Mouse (Mus musculus): ENCODE data around the gene Nol3. TPM values are rescaled to one million over a fixed set of nuclear protein-coding genes. Genes with fewer than 3 reads are reported as not detected.
A peak's percentile ranks its signal among the peaks of the same experiment; 100 is the strongest.

Nol3 gene
- total and polyA plus RNA-seq, 3 experiments = 17.3 to 23.0 (median 19.7) TPM

DNA sequence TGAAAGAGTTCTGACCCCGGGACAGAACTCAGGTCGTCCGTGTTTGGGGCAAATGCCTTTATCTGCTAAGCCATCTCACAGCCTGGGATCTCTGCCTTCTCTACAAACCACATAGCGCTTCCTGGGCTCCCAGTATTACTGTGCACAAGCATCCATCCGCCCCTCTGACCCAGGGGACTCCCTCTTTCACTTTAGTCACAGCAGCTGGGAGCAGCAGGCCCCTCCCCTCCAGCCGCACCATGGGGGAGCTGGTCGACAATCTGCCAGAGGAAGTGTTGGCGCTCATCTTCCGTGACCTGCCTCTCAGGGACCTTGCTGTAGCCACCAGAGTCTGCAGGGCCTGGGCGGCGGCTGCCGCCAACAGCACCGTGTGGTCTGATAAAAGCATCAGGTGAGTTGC is 9.2 kb upstream of the Nol3 start:
- intact Hi-C loops (cut with DNase I) = loop anchor here (10.0 kb wide), 1 partner anchor 612 kb away; no protein-coding TSS in a partner anchor
- DNase-seq = peak; percentile 16 to 34

DNA sequence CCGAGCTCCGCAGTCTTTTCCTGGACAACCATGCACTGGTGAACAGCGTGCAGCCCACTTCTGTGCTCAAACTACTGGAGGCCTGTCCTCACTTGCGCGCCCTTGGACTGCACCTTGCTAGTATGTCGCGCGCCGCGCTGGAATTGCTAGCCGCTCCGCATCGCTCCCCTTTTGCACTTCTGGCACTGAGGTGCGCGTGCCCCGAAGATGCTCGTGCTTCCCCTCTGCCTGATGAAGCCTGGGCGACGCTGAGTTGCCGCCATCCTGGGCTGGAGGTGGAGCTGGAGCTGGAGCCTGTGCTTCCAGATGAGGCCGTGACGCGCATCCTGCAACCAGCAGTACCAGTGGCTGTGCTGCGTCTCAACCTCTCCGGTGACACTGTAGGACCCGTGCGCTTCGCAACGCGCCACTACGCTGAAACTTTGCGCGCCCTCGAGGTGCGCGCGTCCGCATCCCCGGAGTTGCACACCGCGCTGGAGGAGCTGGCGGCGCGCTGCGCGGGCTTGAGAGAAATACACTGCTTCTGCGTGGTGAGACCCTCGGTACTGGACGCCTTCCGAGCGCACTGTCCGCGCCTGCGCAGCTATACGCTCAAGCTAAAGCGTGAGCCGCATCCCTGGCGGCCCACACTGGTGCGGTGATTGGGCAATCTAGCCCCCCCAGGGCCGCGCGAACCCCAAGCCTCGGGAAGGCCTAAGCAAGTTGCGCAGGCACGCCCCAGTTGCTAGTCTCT is 7.4 kb upstream of the Nol3 start:
- Histone ChIP-seq H3K4me3 (peak overlapping the region; percentile 45), H3K4me1 (ENCODE audit: control insufficient read depth, insufficient read depth, low read length) (peaks cover 3% of the 10 kb centered on the region), H3K9ac (ENCODE audit: low read depth, low read length) (peak overlapping the region; percentile 86), H3K27me3 (ENCODE audit: control insufficient read depth, insufficient read depth, low read length) (no peaks in the 10 kb centered on the region), H3K36me3 (ENCODE audit: control insufficient read depth, insufficient read depth, low read length) (no peaks in the 10 kb centered on the region), H3K27ac (peak overlapping the region; percentile 75), H3K79me2 (replicated peaks; ENCODE audit: control insufficient read depth, insufficient read depth, low read length) (no peaks in the 10 kb centered on the region)
- intact Hi-C loops (cut with DNase I) = loop anchor here (10.0 kb wide), 1 partner anchor 614 kb away; no protein-coding TSS in a partner anchor
- WGBS = 26% methylated on average over 65 of the region's 65 CpGs
- DNase-seq = peak; percentile 27 to 41
- no peak for TF ChIP-seq EP300 (IDR thresholded peaks at IDR 0.05; ENCODE audit: insufficient read depth, low read depth, low read length)
- TF ChIP-seq POLR2A (IDR thresholded peaks at IDR 0.05; ENCODE audit: insufficient read depth, low read depth, low read length) = no peak
- TF ChIP-seq CTCF (IDR thresholded peaks at IDR 0.05) = no peak

More for the DNA sequence above, 9.2 kb upstream of the Nol3 start:
- H3K79me2 ChIP-seq (replicated peaks; ENCODE audit: control insufficient read depth, insufficient read depth, low read length) = no peaks in the 10 kb centered on the region
- H3K27me3 ChIP-seq (ENCODE audit: control insufficient read depth, insufficient read depth, low read length) = no peaks in the 10 kb centered on the region
- no peak overlapping the region for H3K9ac ChIP-seq (ENCODE audit: low read depth, low read length)
- no peaks in the 10 kb centered on the region for H3K36me3 ChIP-seq (ENCODE audit: control insufficient read depth, insufficient read depth, low read length)
- TF ChIP-seq EP300 (IDR thresholded peaks at IDR 0.05; ENCODE audit: insufficient read depth, low read depth, low read length) (no peak), CTCF (IDR thresholded peaks at IDR 0.05) (no peak), POLR2A (IDR thresholded peaks at IDR 0.05; ENCODE audit: insufficient read depth, low read depth, low read length) (no peak)
- H3K4me1 ChIP-seq (ENCODE audit: control insufficient read depth, insufficient read depth, low read length) = peaks cover 3% of the 10 kb centered on the region
- H3K27ac ChIP-seq = no peak overlapping the region
- 78% methylated on average over 13 of the region's 13 CpGs for WGBS
- no peak overlapping the region for H3K4me3 ChIP-seq

DNA sequence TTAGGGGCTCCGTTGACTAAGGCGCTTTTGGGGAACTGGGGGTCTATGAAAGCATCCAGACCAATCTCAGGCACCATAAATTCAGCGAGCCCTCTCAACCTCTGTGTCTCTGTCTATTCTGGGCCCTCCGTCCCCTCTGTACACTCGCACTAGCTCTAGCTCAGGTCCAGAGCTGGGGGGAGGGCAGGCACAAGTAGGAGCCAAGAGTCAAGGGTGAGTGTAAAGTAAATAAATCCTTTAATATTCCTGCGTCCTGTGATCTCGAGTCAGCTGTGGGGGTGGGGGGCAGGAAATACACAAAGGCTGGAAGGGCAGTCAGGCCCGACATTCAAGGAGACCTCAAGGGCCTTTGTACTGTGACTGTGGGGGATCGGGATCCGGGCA is 6.9 kb upstream of the Nol3 start:
- H3K36me3 ChIP-seq (ENCODE audit: control insufficient read depth, insufficient read depth, low read length) = no peaks in the 10 kb centered on the region
- H3K27me3 ChIP-seq (ENCODE audit: control insufficient read depth, insufficient read depth, low read length) = no peaks in the 10 kb centered on the region
- peaks cover 3% of the 10 kb centered on the region for H3K4me1 ChIP-seq (ENCODE audit: control insufficient read depth, insufficient read depth, low read length)
- intact Hi-C loops (cut with DNase I) = loop anchor here (10.0 kb wide), 1 partner anchor 614 kb away; no protein-coding TSS in a partner anchor
- no peak for DNase-seq
- no peaks in the 10 kb centered on the region for H3K79me2 ChIP-seq (replicated peaks; ENCODE audit: control insufficient read depth, insufficient read depth, low read length)
- H3K4me3 ChIP-seq = peak overlapping the region; percentile 45
- no peak for TF ChIP-seq POLR2A (IDR thresholded peaks at IDR 0.05; ENCODE audit: insufficient read depth, low read depth, low read length)
- TF ChIP-seq EP300 (IDR thresholded peaks at IDR 0.05; ENCODE audit: insufficient read depth, low read depth, low read length) = 0 out of 2 replicates have a peak, but pooled peaks have one; percentile 33
- WGBS = 12% methylated on average over 10 of the region's 10 CpGs
- peak overlapping the region; percentile 75 for H3K27ac ChIP-seq
- H3K9ac ChIP-seq (ENCODE audit: low read depth, low read length) = peak overlapping the region; percentile 86

DNA sequence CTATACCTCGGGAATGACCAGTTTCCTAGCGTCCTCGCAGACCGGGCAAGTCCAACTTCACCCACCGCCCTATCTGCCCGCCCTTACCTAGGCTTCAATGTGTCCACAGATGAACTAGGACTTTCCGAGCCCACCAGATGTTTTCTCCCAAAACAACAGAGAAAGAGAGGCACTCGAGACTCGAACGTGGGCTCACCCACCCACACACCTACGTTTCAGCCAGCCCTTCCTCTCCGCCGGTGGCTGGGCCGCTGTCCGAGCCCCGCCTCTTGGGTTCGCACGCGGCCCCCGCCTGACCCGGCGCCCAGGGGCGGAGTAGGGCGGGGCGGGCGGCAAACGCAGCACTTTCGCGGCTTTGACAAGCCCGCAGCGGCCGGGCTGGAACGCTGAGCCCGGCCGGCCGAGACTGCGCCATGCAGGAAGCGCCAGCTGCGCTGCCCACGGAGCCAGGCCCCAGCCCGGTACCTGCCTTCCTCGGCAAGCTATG is 6.4 kb upstream of the Nol3 start, which contains the start of gene Hsf4:
Gene Hsf4 (plus strand): TSS at position 341 of the 487 bp plus-strand sequence.
- intact Hi-C loops (cut with DNase I) = loop anchor here (10.0 kb wide), 1 partner anchor 615 kb away; no protein-coding TSS in a partner anchor
- H3K4me1 ChIP-seq (ENCODE audit: control insufficient read depth, insufficient read depth, low read length) = peaks cover 3% of the 10 kb centered on the region
- peak within 1 kb of the TSS; percentile 75 for H3K27ac ChIP-seq
- peak; percentile 85 to 87 for DNase-seq
- H3K4me3 ChIP-seq = peak within 1 kb of the TSS; percentile 45
- H3K9ac ChIP-seq (ENCODE audit: low read depth, low read length) = peak within 1 kb of the TSS; percentile 86
- H3K27me3 ChIP-seq (ENCODE audit: control insufficient read depth, insufficient read depth, low read length) = no peaks in the 10 kb centered on the region
- no peaks in the 10 kb centered on the region for H3K79me2 ChIP-seq (replicated peaks; ENCODE audit: control insufficient read depth, insufficient read depth, low read length)
- no peaks in the 10 kb centered on the region for H3K36me3 ChIP-seq (ENCODE audit: control insufficient read depth, insufficient read depth, low read length)
- 2% methylated on average over 42 of the region's 42 CpGs for WGBS
- TF ChIP-seq EP300 (IDR thresholded peaks at IDR 0.05; ENCODE audit: insufficient read depth, low read depth, low read length) (no peak), POLR2A (IDR thresholded peaks at IDR 0.05; ENCODE audit: insufficient read depth, low read depth, low read length) (peak; percentile 47; the same call in 1 of the 2 replicates)

DNA sequence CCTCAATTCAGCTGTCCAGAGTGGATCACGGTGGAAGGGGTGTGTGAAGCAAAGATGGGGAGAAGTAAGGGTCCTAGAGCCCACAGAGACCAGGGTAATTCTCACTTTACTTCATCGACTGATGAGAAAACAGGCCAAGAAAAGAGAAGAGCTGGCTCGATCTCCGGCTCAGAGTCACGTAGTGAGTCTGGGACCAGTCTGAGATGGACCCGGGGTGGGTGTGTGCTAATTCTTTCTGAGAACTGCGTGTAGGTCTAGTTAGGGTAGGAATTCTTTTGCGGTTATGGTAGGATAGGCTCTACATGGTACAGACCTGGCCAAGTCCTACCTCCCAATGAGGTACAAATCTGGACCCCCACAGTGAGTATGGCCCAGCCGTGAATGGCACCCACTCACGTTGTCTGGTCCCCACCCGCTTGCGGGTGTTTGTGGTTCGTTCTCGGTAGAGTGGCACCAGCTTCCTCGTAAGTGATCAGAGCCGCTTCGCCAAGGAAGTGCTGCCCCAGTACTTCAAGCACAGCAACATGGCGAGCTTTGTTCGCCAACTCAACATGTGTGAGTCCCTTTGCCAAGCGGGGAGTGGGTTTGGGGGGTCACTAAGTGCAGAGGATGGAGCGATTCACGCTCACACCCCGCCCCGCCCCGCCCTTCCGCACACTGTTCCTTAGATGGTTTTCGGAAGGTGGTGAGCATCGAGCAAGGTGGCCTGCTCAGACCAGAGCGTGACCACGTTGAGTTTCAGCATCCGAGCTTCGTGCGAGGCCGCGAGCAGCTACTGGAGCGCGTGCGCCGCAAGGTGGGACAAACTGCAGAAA is 5.6 kb upstream of the Nol3 start:
- Histone ChIP-seq H3K27me3 (ENCODE audit: control insufficient read depth, insufficient read depth, low read length) (no peaks in the 10 kb centered on the region), H3K4me3 (peak overlapping the region; percentile 45), H3K9ac (ENCODE audit: low read depth, low read length) (peak overlapping the region; percentile 86), H3K36me3 (ENCODE audit: control insufficient read depth, insufficient read depth, low read length) (no peaks in the 10 kb centered on the region), H3K4me1 (ENCODE audit: control insufficient read depth, insufficient read depth, low read length) (peaks cover 3% of the 10 kb centered on the region; the same call in 1 of the 2 replicates), H3K79me2 (replicated peaks; ENCODE audit: control insufficient read depth, insufficient read depth, low read length) (no peaks in the 10 kb centered on the region), H3K27ac (peak overlapping the region; percentile 75)
- intact Hi-C loops (cut with DNase I) = no loop called here
- 40% methylated on average over 39 of the region's 39 CpGs for WGBS
- peak in 1 of 2 experiments; percentile 23 for DNase-seq
- TF ChIP-seq POLR2A (IDR thresholded peaks at IDR 0.05; ENCODE audit: insufficient read depth, low read depth, low read length) (no peak), EP300 (IDR thresholded peaks at IDR 0.05; ENCODE audit: insufficient read depth, low read depth, low read length) (no peak), CTCF (IDR thresholded peaks at IDR 0.05) (no peak)
